Mouse (Mus musculus): ENCODE measurements at regions not wholly inside any gene's neighbourhood (a gene's known extent, or its start where the extent isn't known, plus 50 kb on each side); places are given as distances from the start of the nearest gene placed in this dataset.
"Not testable (repeated sequence)": the region's sequence is repeated elsewhere in the genome, so short reads cannot be mapped to it uniquely, and the experiment has no call there.

GRCm38 (mm10) chr1:35162506-35162905, 312.7 kb downstream of the Plekhb2 start:
- no peak for DNase-seq (ENCODE audit: low read depth, low spot score)

GRCm38 (mm10) chr1:35200656-35201055, 350.9 kb downstream of the Plekhb2 start:
- DNase-seq (ENCODE audit: low read depth, low spot score) = no peak

GRCm38 (mm10) chr1:35201083-35201879, 351.5 kb downstream of the Plekhb2 start:
- no peak for DNase-seq (ENCODE audit: low read depth, low spot score)

GRCm38 (mm10) chr1:35201880-35202220, 352.1 kb downstream of the Plekhb2 start:
- no peak for DNase-seq (ENCODE audit: low read depth, low spot score)

- no peak for DNase-seq (ENCODE audit: low read depth, low spot score)
Measured at GRCm38 (mm10) chr1:35202551-35202950, 352.8 kb downstream of the Plekhb2 start.

GRCm38 (mm10) chr1:35206834-35207529, 357.2 kb downstream of the Plekhb2 start:
- no peak for DNase-seq (ENCODE audit: low read depth, low spot score)

GRCm38 (mm10) chr1:35212111-35212891, 362.5 kb downstream of the Plekhb2 start:
- DNase-seq (ENCODE audit: low read depth, low spot score) = no peak

- no peak for DNase-seq (ENCODE audit: low read depth, low spot score)
Measured at GRCm38 (mm10) chr1:35213875-35214274, 364.1 kb downstream of the Plekhb2 start.

GRCm38 (mm10) chr1:35216411-35216810, 366.6 kb downstream of the Plekhb2 start:
- DNase-seq (ENCODE audit: low read depth, low spot score) = no peak

- not testable (repeated sequence) for DNase-seq (ENCODE audit: low read depth, low spot score)
Measured at GRCm38 (mm10) chr1:35220215-35220614, 370.4 kb downstream of the Plekhb2 start.

- no peak for DNase-seq (ENCODE audit: low read depth, low spot score)
Measured at GRCm38 (mm10) chr1:35220751-35221150, 371.0 kb downstream of the Plekhb2 start.

GRCm38 (mm10) chr1:35232592-35232991, 382.8 kb downstream of the Plekhb2 start:
- no peak for DNase-seq (ENCODE audit: low read depth, low spot score)

- DNase-seq (ENCODE audit: low read depth, low spot score) = no peak
Measured at GRCm38 (mm10) chr1:35238139-35238538, 388.4 kb downstream of the Plekhb2 start.

- DNase-seq (ENCODE audit: low read depth, low spot score) = no peak
Measured at GRCm38 (mm10) chr1:35242849-35243248, 393.1 kb downstream of the Plekhb2 start.

GRCm38 (mm10) chr1:35243339-35243738, 393.6 kb downstream of the Plekhb2 start:
- no peak for DNase-seq (ENCODE audit: low read depth, low spot score)

- no peak for DNase-seq (ENCODE audit: low read depth, low spot score)
Measured at GRCm38 (mm10) chr1:35265125-35265524, 415.3 kb downstream of the Plekhb2 start.

- DNase-seq (ENCODE audit: low read depth, low spot score) = peak; percentile 17
Measured at GRCm38 (mm10) chr1:35266626-35267025, 416.9 kb downstream of the Plekhb2 start.

GRCm38 (mm10) chr1:35267883-35268282, 418.1 kb downstream of the Plekhb2 start:
- no peak for DNase-seq (ENCODE audit: low read depth, low spot score)

- no peak for DNase-seq (ENCODE audit: low read depth, low spot score)
Measured at GRCm38 (mm10) chr1:35274978-35275377, 425.2 kb downstream of the Plekhb2 start.
